Mouse (Mus musculus) midbrain, postnatal 0 days (tissue): ENCODE measurements at regions not wholly inside any gene's neighbourhood (a gene's known extent, or its start where the extent isn't known, plus 50 kb on each side); places are given as distances from the start of the nearest gene placed in this dataset.

Experiments used
- ATAC-seq: fragments of 200-750 bp; cut with Nextera tagmentation; 2 replicates; pipeline ENCODE4 v1.8.0; 2017; ENCODE audit warnings: moderate number of reproducible peaks, mild to moderate bottlenecking, moderate TSS enrichment, moderate library complexity; ENCODE audit not compliant: low FRiP score
- DNase-seq: peaks from one replicate; pipeline ENCODE4 v3.0.0-alpha.2; 2015; ENCODE audit warnings: low spot score
- H3K27ac ChIP-seq: fragments of 300-500 bp; sonication (generic); 2 replicates; pipeline ENCODE4 v1.5.1; 2014; ENCODE audit warnings: low read depth, mild to moderate bottlenecking, low read length, mixed read lengths
- H3K27me3 ChIP-seq: fragments of 300-500 bp; sonication (generic); 2 replicates; pipeline ENCODE4 v1.6.1; 2014; ENCODE audit warnings: low read length, control low read depth, mixed read lengths; ENCODE audit not compliant: insufficient read depth
- H3K36me3 ChIP-seq: fragments of 300-500 bp; sonication (generic); 2 replicates; pipeline ENCODE4 v1.6.1; 2014; ENCODE audit warnings: low read length, control low read depth, mixed read lengths; ENCODE audit not compliant: insufficient read depth
- H3K4me1 ChIP-seq: fragments of 300-500 bp; sonication (generic); 2 replicates; pipeline ENCODE4 v1.6.1; 2014; ENCODE audit warnings: mild to moderate bottlenecking, control low read depth, antibody characterized with exemption, low read length, mixed read lengths; ENCODE audit not compliant: insufficient read depth
- H3K4me2 ChIP-seq: fragments of 300-500 bp; sonication (generic); 2 replicates; pipeline ENCODE4 v1.6.1; 2014; ENCODE audit warnings: low read depth, mild to moderate bottlenecking, low read length, mixed read lengths; ENCODE audit not compliant: poor library complexity, severe bottlenecking
- H3K4me3 ChIP-seq: fragments of 300-500 bp; sonication (generic); 2 replicates; pipeline ENCODE4 v1.5.1; 2014; ENCODE audit warnings: low read depth, mild to moderate bottlenecking, low read length, moderate library complexity
- H3K9ac ChIP-seq: fragments of 300-500 bp; sonication (generic); replicated peaks from 2 replicates; pipeline ENCODE4 v1.6.1; 2014; ENCODE audit warnings: mild to moderate bottlenecking, low read length, moderate library complexity, mixed read lengths; ENCODE audit not compliant: poor library complexity, severe bottlenecking
- H3K9me3 ChIP-seq: fragments of 300-500 bp; sonication (generic); 2 replicates; pipeline ENCODE4 v1.6.1; 2016; ENCODE audit warnings: low read length, control low read depth
- CTCF ChIP-seq: IDR thresholded peaks from 2 replicates; pipeline ENCODE4 v1.5.1; 2016; ENCODE audit warnings: antibody characterized with exemption, mild to moderate bottlenecking
- WGBS: fragments of 180-500 bp; shearing (Covaris S2); extraction: QIAGEN DNeasy Blood & Tissue Kit; methylation state at CpG from one replicate; pipeline ENCODE4 v1.1.7; 2014; 5-methylcytosine and 5-hydroxymethylcytosine counted together

- Histone ChIP-seq H3K4me2 (no peak overlapping the region), H3K36me3 (no peaks in the 10 kb centered on the region), H3K9ac (no peak overlapping the region), H3K27ac (no peak overlapping the region), H3K4me3 (no peak overlapping the region), H3K27me3 (no peaks in the 10 kb centered on the region), H3K4me1 (0 out of 2 replicates have a peak, but pooled peaks cover 3% of the 10 kb centered on the region), H3K9me3 (no peaks in the 10 kb centered on the region)
- ATAC-seq (no peak), DNase-seq (no peak)
- 72% methylated on average over 4 of the region's 4 CpGs for WGBS
- TF ChIP-seq CTCF = no peak
These were observed 135.4 kb upstream of the Gm12830 start for GRCm38 (mm10) chr4:114686091-114686490.

- Histone ChIP-seq H3K27me3 (no peaks in the 10 kb centered on the region), H3K4me1 (0 out of 2 replicates have a peak, but pooled peaks cover 3% of the 10 kb centered on the region), H3K9me3 (no peaks in the 10 kb centered on the region), H3K4me3 (no peak overlapping the region), H3K4me2 (no peak overlapping the region), H3K36me3 (no peaks in the 10 kb centered on the region), H3K9ac (no peak overlapping the region), H3K27ac (no peak overlapping the region)
- ATAC-seq (no peak), DNase-seq (no peak)
- WGBS = 46% methylated on average over 16 of the region's 16 CpGs
- no peak; the same call in 1 of the 2 replicates for TF ChIP-seq CTCF
These were observed 133.1 kb upstream of the Gm12830 start for GRCm38 (mm10) chr4:114688356-114688972.

- no peaks in the 10 kb centered on the region for H3K36me3 ChIP-seq
- H3K4me2 ChIP-seq = no peak overlapping the region
- no peak for ATAC-seq
- H3K9ac ChIP-seq = no peak overlapping the region
- H3K4me1 ChIP-seq = 0 out of 2 replicates have a peak, but pooled peaks cover 3% of the 10 kb centered on the region
- no peaks in the 10 kb centered on the region for H3K9me3 ChIP-seq
- H3K27ac ChIP-seq = no peak overlapping the region
- TF ChIP-seq CTCF = peak; percentile 44
- WGBS = 75% methylated on average over 6 of the region's 6 CpGs
- no peaks in the 10 kb centered on the region; the same call in 1 of the 2 replicates for H3K27me3 ChIP-seq
- no peak overlapping the region for H3K4me3 ChIP-seq
- no peak for DNase-seq
These were observed 132.6 kb upstream of the Gm12830 start for GRCm38 (mm10) chr4:114688973-114689371.

GRCm38 (mm10) chr4:114705586-114705985 is 115.9 kb upstream of the Gm12830 start:
- H3K27ac ChIP-seq = no peak overlapping the region
- no peak overlapping the region for H3K4me2 ChIP-seq
- no peaks in the 10 kb centered on the region for H3K27me3 ChIP-seq
- ATAC-seq (no peak), DNase-seq (peak; percentile 33)
- no peak overlapping the region for H3K9ac ChIP-seq
- H3K9me3 ChIP-seq = no peaks in the 10 kb centered on the region
- no peak for TF ChIP-seq CTCF
- no peaks in the 10 kb centered on the region for H3K4me1 ChIP-seq
- no peaks in the 10 kb centered on the region for H3K36me3 ChIP-seq
- WGBS = 58% methylated on average over 4 of the region's 4 CpGs
- no peak overlapping the region for H3K4me3 ChIP-seq

GRCm38 (mm10) chr4:114710182-114710909 is 111.2 kb upstream of the Gm12830 start:
- no peak for DNase-seq
- H3K36me3 ChIP-seq = no peaks in the 10 kb centered on the region
- 76% methylated on average over 3 of the region's 3 CpGs for WGBS
- no peaks in the 10 kb centered on the region for H3K9me3 ChIP-seq
- no peak overlapping the region for H3K9ac ChIP-seq
- H3K4me1 ChIP-seq = no peaks in the 10 kb centered on the region
- no peak for TF ChIP-seq CTCF
- H3K27me3 ChIP-seq = no peaks in the 10 kb centered on the region
- H3K27ac ChIP-seq = no peak overlapping the region
- H3K4me3 ChIP-seq = no peak overlapping the region
- no peak for ATAC-seq
- no peak overlapping the region for H3K4me2 ChIP-seq

- Histone ChIP-seq H3K4me1 (no peaks in the 10 kb centered on the region), H3K4me2 (no peak overlapping the region), H3K27ac (no peak overlapping the region), H3K36me3 (no peaks in the 10 kb centered on the region), H3K9me3 (no peaks in the 10 kb centered on the region), H3K9ac (no peak overlapping the region), H3K27me3 (no peaks in the 10 kb centered on the region), H3K4me3 (no peak overlapping the region)
- 76% methylated on average over 3 of the region's 3 CpGs for WGBS
- ATAC-seq (no peak), DNase-seq (no peak)
- TF ChIP-seq CTCF = no peak
These were observed 110.4 kb upstream of the Gm12830 start for GRCm38 (mm10) chr4:114711082-114711481.
